Mouse (Mus musculus) neural tube, embryonic 13.5 days (tissue): ENCODE measurements at regions not wholly inside any gene's neighbourhood (a gene's known extent, or its start where the extent isn't known, plus 50 kb on each side); places are given as distances from the start of the nearest gene placed in this dataset.
"Not testable (repeated sequence)": the region's sequence is repeated elsewhere in the genome, so short reads cannot be mapped to it uniquely, and the experiment has no call there.

Experiments
- ATAC-seq: fragments of 200-750 bp; cut with Nextera tagmentation; 2 replicates; pipeline ENCODE4 v1.8.0; 2017; ENCODE audit warnings: low read depth, mild to moderate bottlenecking, moderate TSS enrichment, moderate library complexity
- H3K27ac ChIP-seq: fragments of 300-500 bp; sonication (generic); replicated peaks from 2 replicates; pipeline ENCODE4 v1.5.1; 2015; ENCODE audit warnings: moderate library complexity, mild to moderate bottlenecking, inconsistent platforms
- H3K27me3 ChIP-seq: fragments of 300-500 bp; sonication (generic); 2 replicates; pipeline ENCODE4 v1.6.1; 2015; ENCODE audit warnings: mild to moderate bottlenecking, inconsistent platforms
- H3K36me3 ChIP-seq: fragments of 300-500 bp; sonication (generic); 2 replicates; pipeline ENCODE4 v1.6.1; 2015; ENCODE audit warnings: mild to moderate bottlenecking, inconsistent platforms
- H3K4me1 ChIP-seq: fragments of 300-500 bp; sonication (generic); replicated peaks from 2 replicates; pipeline ENCODE4 v1.6.1; 2015; ENCODE audit warnings: inconsistent platforms
- H3K4me2 ChIP-seq: fragments of 300-500 bp; sonication (generic); 2 replicates; pipeline ENCODE4 v1.6.1; 2015; ENCODE audit warnings: inconsistent platforms, mild to moderate bottlenecking, moderate library complexity
- H3K4me3 ChIP-seq: fragments of 300-500 bp; sonication (generic); 2 replicates; pipeline ENCODE4 v1.5.1; 2015; ENCODE audit warnings: mild to moderate bottlenecking, inconsistent platforms
- H3K9ac ChIP-seq: fragments of 300-500 bp; sonication (generic); 2 replicates; pipeline ENCODE4 v1.6.1; 2015; ENCODE audit warnings: moderate library complexity, mild to moderate bottlenecking, inconsistent platforms
- H3K9me3 ChIP-seq: fragments of 300-500 bp; sonication (generic); 2 replicates; pipeline ENCODE4 v1.6.1; 2016; ENCODE audit warnings: inconsistent platforms
- WGBS: fragments of 180-500 bp; shearing (Covaris S2); methylation state at CpG from one replicate; pipeline ENCODE4 v1.1.7; 2015; 5-methylcytosine and 5-hydroxymethylcytosine counted together

DNA sequence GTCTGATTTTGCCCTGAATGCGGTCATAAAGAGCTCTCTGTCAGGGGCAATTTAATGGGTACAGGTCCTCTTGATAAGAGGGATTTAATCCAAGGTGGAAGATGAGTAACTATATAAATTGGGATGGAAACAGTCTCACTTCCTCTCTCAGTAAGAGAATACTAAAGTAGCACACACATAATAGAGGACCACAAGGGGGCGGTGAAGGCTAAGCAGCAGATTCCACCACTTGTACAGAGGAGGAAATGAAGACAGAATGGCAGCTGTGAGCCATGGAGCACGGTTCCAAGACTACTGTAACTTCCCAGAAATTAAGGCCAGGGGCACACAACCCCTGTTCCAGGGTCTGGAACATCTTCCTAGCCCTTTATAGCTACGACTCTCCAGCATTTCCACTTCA, 262.6 kb upstream of the Ywhaq start:
- not testable (repeated sequence) for H3K9me3 ChIP-seq, H3K27ac ChIP-seq, H3K4me2 ChIP-seq, H3K4me3 ChIP-seq, H3K36me3 ChIP-seq, H3K4me1 ChIP-seq, H3K9ac ChIP-seq, H3K27me3 ChIP-seq, ATAC-seq
- WGBS = 49% methylated on average over 4 of the region's 4 CpGs

- H3K27ac ChIP-seq, H3K4me3 ChIP-seq, H3K9ac ChIP-seq, H3K36me3 ChIP-seq, H3K4me2 ChIP-seq, H3K27me3 ChIP-seq, ATAC-seq, H3K4me1 ChIP-seq: not testable (repeated sequence)
- peaks cover 62% of the 10 kb centered on the region for H3K9me3 ChIP-seq
- 86% methylated on average over 8 of the region's 8 CpGs for WGBS
Observed at GRCm38 (mm10) chr12:21649381-21649780, 231.9 kb upstream of the Ywhaq start.

GRCm38 (mm10) chr12:21613781-21614180, 196.3 kb upstream of the Ywhaq start:
- not testable (repeated sequence) for H3K4me3 ChIP-seq, H3K9me3 ChIP-seq, H3K36me3 ChIP-seq, H3K4me1 ChIP-seq, H3K4me2 ChIP-seq, ATAC-seq, H3K9ac ChIP-seq, H3K27me3 ChIP-seq, H3K27ac ChIP-seq
- WGBS = 20% methylated on average over 2 of the region's 2 CpGs

- Histone ChIP-seq H3K9me3 (no peaks in the 10 kb centered on the region), H3K4me3 (no peak overlapping the region), H3K36me3 (no peaks in the 10 kb centered on the region), H3K27ac (no peak overlapping the region), H3K4me2 (no peak overlapping the region), H3K4me1 (no peaks in the 10 kb centered on the region), H3K9ac (no peak overlapping the region), H3K27me3 (no peaks in the 10 kb centered on the region)
- WGBS = 87% methylated on average over 7 of the region's 7 CpGs
- no peak for ATAC-seq
Observed at GRCm38 (mm10) chr12:21568415-21569040, 151.1 kb upstream of the Ywhaq start.

- H3K27me3 ChIP-seq, H3K9ac ChIP-seq, H3K9me3 ChIP-seq, H3K4me2 ChIP-seq, H3K36me3 ChIP-seq, H3K4me3 ChIP-seq, H3K4me1 ChIP-seq, ATAC-seq, H3K27ac ChIP-seq: not testable (repeated sequence)
- WGBS = 56% methylated on average over 2 of the region's 2 CpGs
Observed at GRCm38 (mm10) chr12:21543962-21544361, 126.5 kb upstream of the Ywhaq start.

GRCm38 (mm10) chr12:21543153-21543894, 125.9 kb upstream of the Ywhaq start:
- ATAC-seq = peak; percentile 77
- not testable (repeated sequence) for H3K4me1 ChIP-seq, H3K36me3 ChIP-seq, H3K9me3 ChIP-seq, H3K27ac ChIP-seq, H3K27me3 ChIP-seq
- Histone ChIP-seq H3K9ac (peak overlapping the region; percentile 71), H3K4me2 (peak overlapping the region; percentile 67), H3K4me3 (peak overlapping the region; percentile 52)
- 4% methylated on average over 34 of the region's 34 CpGs for WGBS

DNA sequence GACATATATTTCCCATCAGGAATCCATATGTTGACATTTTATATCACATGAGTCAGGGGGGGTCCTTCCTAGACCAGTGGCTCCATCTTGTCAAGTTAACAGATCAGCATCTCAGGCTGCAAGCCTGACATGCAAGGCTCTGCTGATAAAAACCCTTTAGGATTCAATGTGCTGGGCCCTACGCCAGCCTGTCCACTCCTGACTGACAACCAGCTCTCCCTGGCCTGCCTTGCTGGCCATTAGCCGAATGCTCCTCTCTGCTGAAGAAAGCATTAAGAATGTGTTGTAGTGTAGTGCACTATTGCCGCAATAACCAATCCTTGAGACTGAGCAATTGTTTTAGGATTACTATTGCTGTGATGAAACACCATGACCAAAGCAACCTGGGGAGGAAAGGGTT, 114.3 kb upstream of the Ywhaq start:
- Histone ChIP-seq H3K4me3 (no peak overlapping the region), H3K36me3 (no peaks in the 10 kb centered on the region), H3K9me3 (no peaks in the 10 kb centered on the region), H3K9ac (no peak overlapping the region), H3K27me3 (no peaks in the 10 kb centered on the region), H3K4me1 (no peaks in the 10 kb centered on the region), H3K4me2 (no peak overlapping the region), H3K27ac (no peak overlapping the region)
- no peak for ATAC-seq
- 87% methylated on average over 3 of the region's 3 CpGs for WGBS

GRCm38 (mm10) chr12:21529367-21529766, 111.9 kb upstream of the Ywhaq start:
- not testable (repeated sequence) for H3K27ac ChIP-seq, H3K27me3 ChIP-seq, H3K4me3 ChIP-seq, H3K9ac ChIP-seq, H3K36me3 ChIP-seq, H3K9me3 ChIP-seq, H3K4me2 ChIP-seq, H3K4me1 ChIP-seq, ATAC-seq
- 82% methylated on average over 3 of the region's 3 CpGs for WGBS

DNA sequence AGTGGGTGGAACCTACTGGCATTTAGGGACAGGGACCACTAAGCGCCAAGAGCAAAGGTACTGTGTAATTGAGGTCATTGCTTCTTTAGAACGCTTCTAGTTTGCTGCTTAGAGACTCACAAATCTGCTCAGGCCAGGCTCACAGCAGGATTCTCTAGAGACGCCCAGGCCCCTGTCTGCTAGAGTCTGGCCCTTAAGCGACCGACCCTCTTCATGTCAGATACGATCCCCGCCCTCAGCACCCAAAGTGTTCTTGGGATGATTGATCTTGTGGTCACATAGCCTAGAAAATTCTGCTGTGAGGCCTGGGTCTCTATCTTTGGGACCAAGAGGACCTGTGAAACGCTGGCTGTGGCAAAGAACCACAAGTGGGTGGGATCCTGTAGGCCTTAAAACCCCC, 109.9 kb upstream of the Ywhaq start:
- not testable (repeated sequence) for H3K27me3 ChIP-seq, H3K9ac ChIP-seq, H3K36me3 ChIP-seq, H3K4me2 ChIP-seq, H3K4me1 ChIP-seq, H3K4me3 ChIP-seq, ATAC-seq, H3K9me3 ChIP-seq, H3K27ac ChIP-seq
- 85% methylated on average over 8 of the region's 8 CpGs for WGBS

DNA sequence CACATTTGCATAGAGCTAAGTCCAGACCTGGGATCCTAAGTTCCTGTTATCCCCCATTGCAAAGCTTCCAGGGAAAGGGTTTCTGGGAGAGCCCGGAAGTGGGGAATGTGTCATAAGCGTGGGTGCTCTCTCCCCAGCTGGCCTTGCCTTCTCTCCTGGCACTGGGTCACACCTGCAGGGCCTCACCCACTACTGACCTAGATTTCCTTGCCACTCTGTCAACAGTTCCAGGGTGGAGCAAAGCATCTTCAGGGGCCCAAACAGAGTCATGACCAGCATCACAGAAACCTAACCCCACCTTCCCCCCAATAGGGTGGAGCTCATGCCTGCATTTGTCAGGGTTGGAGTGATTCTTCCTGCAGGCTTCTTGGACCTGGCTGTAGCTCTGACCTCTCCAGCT, 109.5 kb upstream of the Ywhaq start:
- not testable (repeated sequence) for H3K9ac ChIP-seq, H3K4me2 ChIP-seq, H3K4me3 ChIP-seq, H3K4me1 ChIP-seq, H3K36me3 ChIP-seq, ATAC-seq, H3K27me3 ChIP-seq, H3K9me3 ChIP-seq, H3K27ac ChIP-seq
- 91% methylated on average over 2 of the region's 2 CpGs for WGBS

DNA sequence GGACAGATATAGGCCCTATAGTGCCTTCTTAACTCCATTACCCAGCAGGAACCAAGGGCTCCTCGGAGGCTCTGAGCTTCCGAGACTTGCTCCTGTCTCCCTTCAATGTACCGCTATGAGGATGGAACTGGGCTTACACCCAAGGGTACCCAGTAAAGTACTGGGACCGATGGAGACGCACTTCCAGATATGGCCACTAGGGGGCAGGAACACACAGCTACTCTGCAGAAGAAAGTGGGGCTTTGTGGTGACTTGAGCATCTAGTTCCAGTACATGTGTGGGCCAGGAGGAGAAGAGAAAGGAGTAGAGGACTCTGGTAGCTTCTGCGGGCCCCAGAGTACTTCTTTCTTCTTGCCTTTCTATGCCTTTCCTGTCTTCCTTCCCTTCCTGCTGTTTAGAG, 108.1 kb upstream of the Ywhaq start:
- H3K9ac ChIP-seq, H3K36me3 ChIP-seq, ATAC-seq, H3K9me3 ChIP-seq, H3K4me1 ChIP-seq, H3K27ac ChIP-seq, H3K27me3 ChIP-seq, H3K4me2 ChIP-seq, H3K4me3 ChIP-seq: not testable (repeated sequence)
- WGBS = 33% methylated on average over 6 of the region's 6 CpGs

GRCm38 (mm10) chr12:21522621-21523020, 105.2 kb upstream of the Ywhaq start:
- H3K4me2 ChIP-seq = no peak overlapping the region
- H3K4me3 ChIP-seq = no peak overlapping the region
- peaks cover 1% of the 10 kb centered on the region; the same call in 1 of the 2 replicates for H3K9me3 ChIP-seq
- H3K4me1 ChIP-seq = no peaks in the 10 kb centered on the region
- ATAC-seq = no peak
- 57% methylated on average over 3 of the region's 3 CpGs for WGBS
- no peak overlapping the region for H3K27ac ChIP-seq
- no peaks in the 10 kb centered on the region for H3K36me3 ChIP-seq
- no peaks in the 10 kb centered on the region for H3K27me3 ChIP-seq
- no peak overlapping the region for H3K9ac ChIP-seq

GRCm38 (mm10) chr12:21519058-21519457, 101.6 kb upstream of the Ywhaq start:
- Histone ChIP-seq H3K9ac (no peak overlapping the region), H3K4me2 (no peak overlapping the region), H3K27me3 (no peaks in the 10 kb centered on the region), H3K9me3 (peaks cover 12% of the 10 kb centered on the region; the same call in 1 of the 2 replicates), H3K36me3 (no peaks in the 10 kb centered on the region), H3K4me1 (no peaks in the 10 kb centered on the region), H3K27ac (no peak overlapping the region), H3K4me3 (no peak overlapping the region)
- 59% methylated on average over 3 of the region's 3 CpGs for WGBS
- no peak for ATAC-seq
